Mouse (Mus musculus) kidney, embryonic 14.5 days (tissue): Measurements from ENCODE around the gene Syt9. TPM values are rescaled to one million over a fixed set of nuclear protein-coding genes. Genes with fewer than 3 reads are reported as not detected.

ENCODE experiments used
- ATAC-seq: fragments of 200-750 bp; cut with Nextera tagmentation; 2 replicates; pipeline ENCODE4 v1.8.0; 2017; ENCODE audit warnings: moderate number of reproducible peaks, mild to moderate bottlenecking, moderate TSS enrichment, moderate library complexity; ENCODE audit not compliant: low FRiP score, low TSS enrichment
- H3K27ac ChIP-seq: fragments of 300-500 bp; sonication (generic); 2 replicates; pipeline ENCODE4 v1.5.1; 2014; ENCODE audit warnings: low read depth, mild to moderate bottlenecking, low read length, moderate library complexity, mixed read lengths
- H3K27me3 ChIP-seq: fragments of 300-500 bp; sonication (generic); 2 replicates; pipeline ENCODE4 v1.6.1; 2014; ENCODE audit warnings: mild to moderate bottlenecking, low read length; ENCODE audit not compliant: control insufficient read depth, insufficient read depth
- H3K36me3 ChIP-seq: fragments of 300-500 bp; sonication (generic); 2 replicates; pipeline ENCODE4 v1.6.1; 2014; ENCODE audit warnings: low read length, mixed read lengths; ENCODE audit not compliant: control insufficient read depth, insufficient read depth
- H3K4me1 ChIP-seq: fragments of 300-500 bp; sonication (generic); 2 replicates; pipeline ENCODE4 v1.6.1; 2014; ENCODE audit warnings: low read length, mixed read lengths; ENCODE audit not compliant: control insufficient read depth, insufficient read depth
- H3K4me2 ChIP-seq: fragments of 300-500 bp; sonication (generic); replicated peaks from 2 replicates; pipeline ENCODE4 v1.6.1; 2014; ENCODE audit warnings: low read depth, mild to moderate bottlenecking, low read length
- H3K4me3 ChIP-seq: fragments of 300-500 bp; sonication (generic); 2 replicates; pipeline ENCODE4 v1.5.1; 2014; ENCODE audit warnings: mild to moderate bottlenecking, low read length
- H3K9ac ChIP-seq: fragments of 300-500 bp; sonication (generic); 2 replicates; pipeline ENCODE4 v1.6.1; 2014; ENCODE audit warnings: low read depth, mild to moderate bottlenecking, low read length, moderate library complexity
- H3K9me3 ChIP-seq: fragments of 300-500 bp; sonication (generic); 2 replicates; pipeline ENCODE4 v1.6.1; 2016; ENCODE audit warnings: low read length; ENCODE audit not compliant: control insufficient read depth
- WGBS: fragments of 180-500 bp; shearing (Covaris S2); extraction: QIAGEN DNeasy Blood & Tissue Kit; methylation state at CpG from one replicate; pipeline ENCODE4 v1.1.7; 2014; 5-methylcytosine and 5-hydroxymethylcytosine counted together
- polyA plus RNA-seq: library from polyadenylated mRNA; unstranded; fragments of >200 nt; fragmentation: Nextera tagmentation; extraction: Ambion mirVana; gene quantifications from 2 replicates; pipeline ENCODE4 v1.2.1, GENCODE M21; 2014

Gene Syt9
- polyA plus RNA-seq, 1 experiment from 2014 or later: 4.8 TPM

- ATAC-seq: no peak
- Histone ChIP-seq H3K27ac (no peak overlapping the region), H3K4me3 (no peak overlapping the region), H3K4me1 (0 out of 2 replicates have a peak, but pooled peaks cover 4% of the 10 kb centered on the region), H3K36me3 (no peaks in the 10 kb centered on the region), H3K27me3 (no peaks in the 10 kb centered on the region), H3K9ac (no peak overlapping the region), H3K9me3 (no peaks in the 10 kb centered on the region), H3K4me2 (no peak overlapping the region)
- WGBS: 42% methylated on average over 8 of the region's 8 CpGs
These were observed 146.3 kb downstream of the Syt9 start for GRCm38 (mm10) chr7:107516704-107517410.

DNA sequence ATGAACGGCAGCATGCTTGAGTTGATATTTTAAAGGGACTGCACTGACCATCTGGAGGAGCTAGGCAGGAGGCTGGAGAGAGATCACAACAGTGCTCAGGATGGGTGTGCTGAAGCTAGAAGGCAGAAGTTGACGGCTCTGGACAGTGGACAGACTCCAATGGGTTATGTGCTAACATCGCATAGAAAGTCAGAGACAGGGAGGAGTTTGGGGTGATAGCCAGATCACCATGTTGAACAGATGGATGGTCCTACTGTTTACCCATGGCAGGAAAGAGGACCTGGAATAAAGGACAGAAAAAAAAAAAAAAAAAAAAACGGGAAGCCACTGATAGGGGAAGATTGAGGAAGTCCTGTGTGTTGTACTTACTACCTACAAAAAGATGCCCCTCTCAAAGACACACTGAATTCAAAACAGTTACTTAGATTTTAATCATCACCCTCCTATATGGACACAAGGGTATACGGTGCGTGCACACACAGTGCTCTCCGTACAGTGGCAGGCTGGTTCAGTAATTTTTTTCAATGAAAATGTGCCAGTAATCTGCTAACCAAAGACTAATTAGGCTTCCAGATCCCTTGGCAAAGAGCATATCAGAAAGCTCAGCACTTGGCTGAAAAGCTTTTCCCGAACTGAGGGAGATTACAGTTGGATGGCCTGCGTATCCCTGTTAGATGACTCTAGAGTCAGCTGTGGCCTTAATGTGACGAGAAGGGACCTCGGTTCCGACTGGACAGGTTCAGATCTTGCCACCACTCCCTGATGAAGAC lies 148.9 kb downstream of the Syt9 start:
- no peak for ATAC-seq
- Histone ChIP-seq H3K4me1 (0 out of 2 replicates have a peak, but pooled peaks cover 4% of the 10 kb centered on the region), H3K4me3 (no peak overlapping the region), H3K4me2 (no peak overlapping the region), H3K27ac (no peak overlapping the region), H3K27me3 (no peaks in the 10 kb centered on the region), H3K9ac (no peak overlapping the region), H3K9me3 (no peaks in the 10 kb centered on the region), H3K36me3 (no peaks in the 10 kb centered on the region)
- whole genome bisulfite sequencing: 89% methylated on average over 12 of the region's 12 CpGs

- ATAC-seq: peak; percentile 83
- H3K9me3 ChIP-seq: no peaks in the 10 kb centered on the region
- H3K4me1 ChIP-seq: 0 out of 2 replicates have a peak, but pooled peaks cover 4% of the 10 kb centered on the region
- WGBS: 39% methylated on average over 6 of the region's 6 CpGs
- no peaks in the 10 kb centered on the region for H3K36me3 ChIP-seq
- no peak overlapping the region for H3K4me2 ChIP-seq
- no peak overlapping the region for H3K4me3 ChIP-seq
- no peaks in the 10 kb centered on the region for H3K27me3 ChIP-seq
- H3K27ac ChIP-seq: no peak overlapping the region
- no peak overlapping the region for H3K9ac ChIP-seq
These were observed 150.9 kb downstream of the Syt9 start for GRCm38 (mm10) chr7:107521411-107521810.

DNA sequence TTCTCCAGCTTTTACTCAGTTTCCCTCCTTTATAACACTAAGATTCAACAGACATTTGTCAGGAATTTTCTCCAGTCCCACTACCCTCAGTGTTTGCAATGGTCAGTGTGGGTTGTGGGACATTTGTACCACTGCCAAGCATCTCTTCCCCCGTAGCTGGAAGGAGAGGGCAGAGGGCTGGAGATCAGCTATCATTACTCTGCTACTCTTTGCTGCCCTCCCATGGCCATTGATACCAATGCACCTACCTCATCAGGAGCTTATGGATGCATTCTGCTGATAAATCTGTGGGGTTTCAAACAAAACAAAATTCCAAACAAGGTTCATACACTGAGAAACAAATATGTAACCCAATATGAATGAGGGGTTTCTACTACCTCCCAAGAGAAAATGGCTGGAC lies 155.8 kb downstream of the Syt9 start:
- H3K27ac ChIP-seq: no peak overlapping the region
- H3K4me2 ChIP-seq: no peak overlapping the region
- no peaks in the 10 kb centered on the region for H3K36me3 ChIP-seq
- no peaks in the 10 kb centered on the region for H3K4me1 ChIP-seq
- 15% methylated on average over 1 of the region's 1 CpGs for WGBS
- H3K4me3 ChIP-seq: no peak overlapping the region
- no peaks in the 10 kb centered on the region for H3K27me3 ChIP-seq
- 0 out of 2 replicates have a peak, but pooled peaks cover 1% of the 10 kb centered on the region for H3K9me3 ChIP-seq
- H3K9ac ChIP-seq: no peak overlapping the region
- ATAC-seq: peak; percentile 52; the same call in 1 of the 2 replicates

DNA sequence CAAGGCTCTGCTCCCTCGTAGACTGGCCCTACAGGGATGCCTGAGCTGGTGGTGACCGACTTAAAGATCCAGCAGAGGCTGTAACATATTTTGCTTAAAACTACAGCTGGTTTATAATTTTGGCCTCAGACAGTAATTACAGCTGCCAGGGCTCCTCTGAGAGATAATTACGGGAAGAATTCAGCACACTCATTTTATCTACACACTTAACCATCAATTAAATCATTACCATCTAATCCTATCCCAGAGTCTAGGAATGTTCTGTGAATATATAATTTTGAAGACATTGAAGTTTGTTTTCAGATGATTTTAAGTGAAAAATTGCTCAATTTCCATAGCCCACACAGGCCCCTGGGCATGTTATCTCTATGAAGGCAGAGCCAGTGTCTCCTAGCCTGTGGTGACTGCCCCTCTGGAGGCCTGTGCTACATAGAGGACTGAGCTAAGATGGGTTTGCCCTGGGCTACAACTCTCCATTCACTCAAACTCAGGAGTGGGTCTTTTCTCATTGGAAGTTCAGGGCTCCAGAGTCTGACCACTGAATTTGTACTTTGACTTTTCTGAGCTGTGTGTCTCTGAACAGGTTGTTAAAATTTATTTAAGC lies 157.7 kb downstream of the Syt9 start:
- no peak overlapping the region for H3K4me2 ChIP-seq
- H3K9ac ChIP-seq: no peak overlapping the region
- 0 out of 2 replicates have a peak, but pooled peaks cover 3% of the 10 kb centered on the region for H3K9me3 ChIP-seq
- no peaks in the 10 kb centered on the region for H3K4me1 ChIP-seq
- no peak for ATAC-seq
- H3K36me3 ChIP-seq: no peaks in the 10 kb centered on the region
- WGBS: 77% methylated on average over 3 of the region's 3 CpGs
- no peaks in the 10 kb centered on the region for H3K27me3 ChIP-seq
- H3K4me3 ChIP-seq: no peak overlapping the region
- H3K27ac ChIP-seq: no peak overlapping the region

DNA sequence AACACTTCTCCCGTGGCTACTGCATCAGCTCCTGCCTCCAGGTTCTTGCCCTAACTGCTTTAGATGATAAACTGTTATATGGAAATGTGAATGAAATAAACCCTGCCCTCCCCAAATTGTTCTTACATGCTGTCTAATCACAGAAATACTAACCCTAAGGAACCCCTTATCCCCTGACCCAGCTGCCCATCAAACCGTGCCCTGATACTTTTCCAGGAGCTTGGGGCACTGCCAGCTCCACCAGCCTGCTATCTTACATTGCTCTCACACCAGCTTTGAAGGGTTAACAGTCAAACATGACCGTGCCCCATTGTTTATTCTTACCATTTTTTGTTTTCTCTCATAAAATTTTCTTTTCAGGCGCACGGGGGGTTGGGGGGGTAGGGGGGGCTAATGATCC lies 158.8 kb downstream of the Syt9 start:
- 0 out of 2 replicates have a peak, but pooled peaks cover 3% of the 10 kb centered on the region for H3K9me3 ChIP-seq
- H3K27ac ChIP-seq: no peak overlapping the region
- no peaks in the 10 kb centered on the region for H3K4me1 ChIP-seq
- no peak overlapping the region for H3K4me2 ChIP-seq
- no peaks in the 10 kb centered on the region for H3K36me3 ChIP-seq
- no peak overlapping the region for H3K4me3 ChIP-seq
- no peak overlapping the region for H3K9ac ChIP-seq
- WGBS: 65% methylated on average over 5 of the region's 5 CpGs
- ATAC-seq: no peak
- H3K27me3 ChIP-seq: no peaks in the 10 kb centered on the region

- H3K4me2 ChIP-seq: no peak overlapping the region
- no peak overlapping the region for H3K9ac ChIP-seq
- no peak overlapping the region for H3K27ac ChIP-seq
- no peaks in the 10 kb centered on the region for H3K4me1 ChIP-seq
- H3K4me3 ChIP-seq: no peak overlapping the region
- no peaks in the 10 kb centered on the region for H3K36me3 ChIP-seq
- 90% methylated on average over 4 of the region's 4 CpGs for WGBS
- no peaks in the 10 kb centered on the region for H3K27me3 ChIP-seq
- H3K9me3 ChIP-seq: 0 out of 2 replicates have a peak, but pooled peaks cover 3% of the 10 kb centered on the region
- no peak for ATAC-seq
These were observed 164.8 kb downstream of the Syt9 start for GRCm38 (mm10) chr7:107535311-107535710.

DNA sequence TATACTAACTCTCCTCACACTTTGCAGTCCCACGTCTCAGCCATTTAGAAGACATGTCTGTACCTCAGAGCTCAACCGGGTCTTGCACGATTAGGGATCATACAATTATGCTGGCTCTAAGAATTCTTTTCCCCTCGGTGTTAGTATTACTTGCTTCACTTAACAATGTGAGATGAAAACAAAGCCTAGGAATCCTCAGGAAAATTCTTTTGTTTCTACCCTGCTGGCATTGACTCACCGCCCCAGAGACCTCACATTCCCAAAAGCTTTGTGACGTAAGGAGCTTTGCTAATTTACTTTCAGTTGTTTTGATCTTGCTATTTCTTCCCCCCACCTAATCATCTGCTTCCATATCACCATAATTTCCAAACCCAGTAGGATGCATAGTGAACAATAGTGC lies 166.0 kb downstream of the Syt9 start:
- Histone ChIP-seq H3K4me1 (no peaks in the 10 kb centered on the region), H3K36me3 (no peaks in the 10 kb centered on the region), H3K27ac (no peak overlapping the region), H3K4me3 (no peak overlapping the region), H3K27me3 (no peaks in the 10 kb centered on the region), H3K9me3 (no peaks in the 10 kb centered on the region), H3K9ac (no peak overlapping the region), H3K4me2 (no peak overlapping the region)
- WGBS: 81% methylated on average over 6 of the region's 6 CpGs
- no peak for ATAC-seq

DNA sequence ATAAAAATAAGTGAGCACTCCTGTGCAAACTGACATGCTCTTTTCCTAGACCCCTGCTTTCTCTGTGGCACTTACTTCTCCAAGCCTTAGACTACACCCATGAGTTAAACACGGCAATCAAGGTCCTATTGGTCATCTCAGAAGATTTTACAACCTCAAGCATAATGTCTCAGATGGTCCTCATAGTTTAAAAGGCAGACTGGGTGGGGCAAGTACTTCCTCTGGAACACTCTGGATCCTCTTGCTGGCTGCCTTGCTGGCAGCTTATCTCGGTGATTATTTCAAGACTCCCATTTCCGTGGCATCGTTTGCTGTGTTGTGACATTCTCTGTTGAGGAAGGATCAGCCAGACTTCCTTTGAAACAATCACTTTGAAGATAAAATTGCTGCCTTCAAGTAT lies 169.5 kb downstream of the Syt9 start:
- ATAC-seq: no peak
- H3K4me2 ChIP-seq: no peak overlapping the region
- H3K36me3 ChIP-seq: no peaks in the 10 kb centered on the region
- H3K9me3 ChIP-seq: no peaks in the 10 kb centered on the region
- no peaks in the 10 kb centered on the region for H3K4me1 ChIP-seq
- H3K9ac ChIP-seq: no peak overlapping the region
- H3K27me3 ChIP-seq: no peaks in the 10 kb centered on the region
- WGBS: 51% methylated on average over 4 of the region's 4 CpGs
- no peak overlapping the region for H3K4me3 ChIP-seq
- H3K27ac ChIP-seq: no peak overlapping the region
